9 mouse cellular contexts compared by ENCODE assay signal in genomic region chr14:121588451-121588850, GRCm38 (mm10).
DNase-seq lines count a peak whose midpoint lies in the region; ATAC-seq lines count a peak whose summit lies in the region.
"Had no signal": no experiment of that assay in that cellular context is flagged by ENCODE, and none has a peak within 500 bp of the region (broad histone marks: within the 10 kb centered on the region; RNA-seq: fewer than 3 reads in every experiment).

No protein-coding gene starts in this region.

- H3K4me3 ChIP-seq in intestine, embryonic 14.5 days (ENCODE audit: low read depth, low read length), result no peak overlapping the region
- H3K4me3 ChIP-seq in intestine, embryonic 16.5 days (ENCODE audit: low read length), result no peak overlapping the region
- no peak overlapping the region for H3K4me3 ChIP-seq in intestine, embryonic 15.5 days (replicated peaks)
- H3K4me3 ChIP-seq: stomach, embryonic 15.5 days had no signal

- peaks cover 34% of the 10 kb centered on the region for H3K36me3 ChIP-seq in intestine, embryonic 14.5 days (ENCODE audit: control insufficient read depth, insufficient read depth, low read length)
- H3K36me3 ChIP-seq in intestine, embryonic 16.5 days (ENCODE audit: control insufficient read depth, insufficient read depth, low read length), result peaks cover 2% of the 10 kb centered on the region; the same call in 1 of the 2 replicates
- H3K36me3 ChIP-seq in intestine, embryonic 15.5 days, result peaks cover 4% of the 10 kb centered on the region; the same call in 1 of the 2 replicates

- H3K4me2 ChIP-seq in intestine, embryonic 14.5 days (ENCODE audit: low read length), result no peak overlapping the region
- H3K4me2 ChIP-seq in intestine, embryonic 16.5 days (ENCODE audit: low read depth, low read length), result no peak overlapping the region
- H3K4me2 ChIP-seq in intestine, embryonic 15.5 days (replicated peaks), result no peak overlapping the region
- H3K4me2 ChIP-seq: stomach, embryonic 15.5 days had no signal

- peaks cover 6% of the 10 kb centered on the region for H3K4me1 ChIP-seq in intestine, embryonic 14.5 days (replicated peaks; ENCODE audit: control insufficient read depth, insufficient read depth, low read length)
- H3K4me1 ChIP-seq in intestine, embryonic 16.5 days (ENCODE audit: control insufficient read depth, insufficient read depth, low read length), result peaks cover 10% of the 10 kb centered on the region; the same call in 1 of the 2 replicates
- peaks cover 15% of the 10 kb centered on the region for H3K4me1 ChIP-seq in intestine, embryonic 15.5 days (replicated peaks)

- no peak overlapping the region for H3K27ac ChIP-seq in intestine, embryonic 14.5 days (ENCODE audit: low read depth)
- H3K27ac ChIP-seq in intestine, embryonic 16.5 days (ENCODE audit: low read length), result no peak overlapping the region
- H3K27ac ChIP-seq in intestine, embryonic 15.5 days, result no peak overlapping the region
- H3K27ac ChIP-seq: stomach, embryonic 15.5 days had no signal

- no peaks in the 10 kb centered on the region for H3K9me3 ChIP-seq in intestine, embryonic 14.5 days (ENCODE audit: control insufficient read depth, low read length)
- H3K9me3 ChIP-seq in intestine, embryonic 16.5 days (ENCODE audit: control insufficient read depth, low read length), result no peaks in the 10 kb centered on the region
- no peaks in the 10 kb centered on the region for H3K9me3 ChIP-seq in intestine, embryonic 15.5 days
- H3K9me3 ChIP-seq: stomach, embryonic 15.5 days had no signal

- no peak for DNase-seq in intestine, embryonic 14.5 days (ENCODE audit: low spot score)
- DNase-seq in CD4-positive, CD25-positive, alpha-beta regulatory T cell, adult 2 months (ENCODE audit: low read depth, low spot score), result peak; percentile 64
- DNase-seq in adipocyte (ENCODE audit: low spot score), result peak; percentile 62
- DNase-seq in ovary, postnatal 14 days (ENCODE audit: low spot score), result no peak
- no peak for DNase-seq in urinary bladder, postnatal 25 days (ENCODE audit: low spot score)
- DNase-seq in cerebellum, adult 9-11 months, result no peak

- ATAC-seq in intestine, embryonic 14.5 days (replicated peaks; ENCODE audit: low FRiP score, low TSS enrichment, low read depth), result 0 out of 2 replicates have a peak, but pooled peaks have one; percentile 12
- ATAC-seq in intestine, embryonic 16.5 days, result no peak
- peak; percentile 18; the same call in 1 of the 2 replicates for ATAC-seq in intestine, embryonic 15.5 days

- H3K9ac ChIP-seq in intestine, embryonic 14.5 days (ENCODE audit: low read length), result no peak overlapping the region
- H3K9ac ChIP-seq in intestine, embryonic 16.5 days (ENCODE audit: low read depth, low read length), result no peak overlapping the region
- no peak overlapping the region for H3K9ac ChIP-seq in intestine, embryonic 15.5 days
- H3K9ac ChIP-seq: stomach, embryonic 15.5 days had no signal

- WGBS in intestine, embryonic 14.5 days, result 69% methylated on average over 4 of the region's 4 CpGs
- 68% methylated on average over 4 of the region's 4 CpGs for WGBS in intestine, embryonic 16.5 days
- 73% methylated on average over 4 of the region's 4 CpGs for WGBS in intestine, embryonic 15.5 days

- no peaks in the 10 kb centered on the region for H3K27me3 ChIP-seq in intestine, embryonic 14.5 days (replicated peaks; ENCODE audit: control insufficient read depth, insufficient read depth, low read length)
- no peaks in the 10 kb centered on the region for H3K27me3 ChIP-seq in intestine, embryonic 16.5 days (replicated peaks; ENCODE audit: control insufficient read depth, insufficient read depth, low read length)
- H3K27me3 ChIP-seq in intestine, embryonic 15.5 days (replicated peaks), result no peaks in the 10 kb centered on the region
- H3K27me3 ChIP-seq: stomach, embryonic 15.5 days had no signal

Comparison
In these comparisons a context has a peak if more than half of its experiments do, and no peak if none do; other contexts are left out.
1. DNase-seq: peak in CD4-positive, CD25-positive, alpha-beta regulatory T cell, adult 2 months (single experiment) and adipocyte (single experiment); none in intestine, embryonic 14.5 days (single experiment), ovary, postnatal 14 days (single experiment), urinary bladder, postnatal 25 days (single experiment) and cerebellum, adult 9-11 months (single experiment).